Mouse (Mus musculus) monocyte, adult 2 months (primary cell): ENCODE measurements around the gene Gsk3a.

Experiments
- DNase-seq, 2 experiments: peaks; one replicate each; pipeline ENCODE4 v3.0.0; 2022; ENCODE audit warnings: low spot score in 2 of 2, low read depth in 1 of 2

The Gsk3a gene

GRCm38 (mm10) chr7:25237249-25238014 is at the start of gene Gsk3a:
Gene Gsk3a, minus strand, starts transcription at chr7:25237851.
- peak; percentile 94 to 95 for DNase-seq

DNA sequence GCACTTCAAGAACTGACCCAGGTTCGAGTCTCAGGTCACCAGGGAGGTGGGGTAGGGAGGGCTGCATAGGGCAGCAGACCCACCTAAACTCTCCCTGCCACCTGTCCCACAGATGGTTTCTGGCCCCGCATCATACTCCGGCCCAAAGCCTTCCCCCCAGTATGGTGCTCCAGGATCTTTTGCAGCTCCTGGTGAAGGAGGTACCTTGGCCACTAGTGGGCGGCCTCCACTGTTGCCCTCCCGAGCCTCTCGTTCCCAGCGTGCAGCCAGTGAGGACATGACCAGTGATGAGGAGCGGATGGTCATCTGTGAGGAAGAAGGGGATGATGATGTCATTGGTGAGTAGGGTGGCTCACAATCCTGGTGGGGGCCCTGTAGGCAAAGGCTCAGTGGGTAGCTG is 49.3 kb upstream of the Gsk3a start:
- no peak for DNase-seq

DNA sequence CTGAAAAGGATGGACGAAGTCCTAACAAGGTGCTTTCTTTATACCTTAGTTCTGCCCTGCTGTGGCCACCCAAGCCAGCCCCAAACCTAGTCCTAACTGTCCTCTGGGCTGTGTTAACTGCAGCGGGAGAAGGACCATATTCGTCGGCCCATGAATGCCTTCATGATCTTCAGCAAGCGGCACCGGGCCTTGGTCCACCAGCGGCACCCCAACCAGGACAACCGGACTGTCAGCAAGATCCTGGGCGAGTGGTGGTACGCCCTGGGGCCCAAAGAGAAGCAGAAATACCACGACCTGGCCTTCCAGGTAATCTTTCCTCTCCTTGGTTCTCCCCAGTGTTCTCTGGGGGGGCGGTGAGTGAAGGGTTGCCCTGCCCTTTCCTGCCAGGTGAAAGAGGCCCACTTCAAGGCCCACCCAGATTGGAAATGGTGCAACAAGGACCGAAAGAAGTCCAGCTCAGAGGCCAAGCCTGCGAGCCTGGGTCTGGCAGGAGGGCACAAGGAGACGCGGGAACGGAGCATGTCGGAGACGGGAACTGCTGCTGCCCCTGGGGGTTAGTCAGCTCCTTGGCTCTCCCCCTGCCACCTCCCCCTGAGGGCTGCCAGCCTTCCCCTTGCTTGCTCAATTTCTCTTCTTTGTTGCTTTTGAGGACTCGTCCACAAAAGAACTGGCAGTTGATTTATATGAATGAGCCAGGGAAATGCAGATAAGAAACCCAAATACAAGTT is 48.0 kb upstream of the Gsk3a start:
- no peak for DNase-seq

- no peak for DNase-seq
These were observed 47.1 kb upstream of the Gsk3a start for GRCm38 (mm10) chr7:25284766-25285165.

- DNase-seq: no peak
These were observed 46.5 kb upstream of the Gsk3a start for GRCm38 (mm10) chr7:25284171-25284570.

DNA sequence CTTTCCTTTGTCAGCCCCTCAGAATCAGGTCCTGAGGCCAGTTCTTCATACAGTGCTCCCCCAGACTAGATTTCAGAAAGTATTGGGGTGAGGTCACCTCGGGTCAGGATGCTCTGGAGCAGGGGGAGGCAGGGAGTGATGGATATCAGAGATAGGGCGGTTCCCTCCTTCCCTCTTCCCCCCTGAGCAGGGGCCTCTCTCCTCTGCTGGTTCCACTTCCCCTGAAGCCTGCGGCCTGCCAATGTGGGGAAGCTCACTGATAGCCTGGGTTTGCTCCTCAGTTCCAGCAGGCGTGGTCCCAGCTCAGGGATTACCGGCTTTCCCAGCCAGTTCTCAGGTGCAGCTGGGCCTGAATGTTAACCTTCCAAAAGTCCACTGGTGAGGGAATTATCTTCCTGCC is 46.0 kb upstream of the Gsk3a start:
- peak in 1 of 2 experiments; percentile 49 for DNase-seq

GRCm38 (mm10) chr7:25282731-25283211 is 45.1 kb upstream of the Gsk3a start:
- DNase-seq: peak in 1 of 2 experiments; percentile 46

DNA sequence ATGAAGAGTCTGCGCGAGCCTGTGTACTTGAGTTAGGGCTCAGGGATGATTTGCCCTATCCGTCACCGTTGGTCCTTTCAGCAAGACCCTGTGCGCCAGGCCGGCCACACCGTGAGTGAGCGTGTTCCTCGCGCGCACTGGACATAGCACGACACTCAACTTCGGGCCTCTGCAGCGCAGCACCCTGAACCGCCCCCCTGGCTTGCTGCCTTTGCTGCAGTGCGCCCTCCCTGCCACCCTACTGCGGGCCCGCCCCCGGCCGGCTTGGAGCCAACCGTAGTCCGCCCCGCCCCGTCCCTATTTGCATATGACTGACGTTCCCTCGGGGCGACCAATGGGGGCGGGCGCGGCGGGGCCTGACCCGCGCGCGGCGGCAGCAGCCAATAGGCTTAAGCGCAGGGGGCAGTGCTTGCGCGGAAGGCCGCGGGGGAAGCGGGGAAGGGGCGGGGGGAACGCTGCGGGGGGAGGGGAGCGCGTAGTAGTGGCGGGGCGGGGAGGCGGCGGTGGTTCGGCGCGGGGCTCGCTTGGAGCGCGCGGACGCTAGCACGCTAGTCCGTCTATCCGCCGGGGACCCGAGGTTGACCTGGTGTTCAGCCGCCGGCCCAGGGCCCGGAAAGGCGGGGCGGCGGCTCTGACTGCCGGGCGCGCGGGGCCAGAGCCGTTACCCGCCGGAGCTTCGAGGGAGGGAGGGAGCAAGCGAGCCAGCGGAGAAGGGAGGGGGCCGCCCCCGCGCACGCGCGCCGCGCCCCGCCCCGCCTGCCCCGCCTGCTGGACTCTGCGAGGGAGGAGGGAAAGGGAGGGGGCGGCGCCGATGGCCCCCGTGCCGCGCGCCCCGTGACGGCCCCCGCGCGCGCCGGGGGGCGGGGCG is 44.3 kb upstream of the Gsk3a start:
- peak; percentile 90 to 95 for DNase-seq

DNA sequence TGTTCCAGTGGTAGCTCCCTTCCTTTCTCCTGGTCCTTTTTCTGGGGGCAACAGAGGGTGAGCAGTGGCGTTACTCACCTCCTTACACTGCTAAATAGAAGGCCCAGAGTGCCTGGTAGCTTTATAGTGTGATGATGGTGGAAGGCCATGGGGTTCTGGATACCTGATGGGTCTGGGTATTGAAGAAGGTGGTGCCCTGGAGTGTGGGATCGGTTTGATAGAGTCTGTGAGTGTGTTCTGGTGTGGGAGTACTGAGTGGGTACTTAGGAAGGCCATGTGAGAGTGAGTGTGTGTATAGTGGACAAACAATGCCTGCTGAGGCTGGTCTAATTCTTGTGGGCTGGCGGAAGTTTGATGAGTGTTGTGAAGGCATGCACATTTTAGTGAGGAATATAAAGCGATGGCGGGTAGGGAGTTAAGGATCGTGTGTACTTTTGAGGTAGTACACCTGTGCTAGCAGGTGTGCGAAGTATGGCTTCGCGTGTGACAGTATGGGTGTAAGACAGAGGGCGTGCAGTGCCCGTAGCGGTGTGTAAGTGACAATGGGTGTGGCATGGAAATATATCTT is 43.6 kb upstream of the Gsk3a start:
- DNase-seq: no peak

GRCm38 (mm10) chr7:25279861-25280791 is 42.5 kb upstream of the Gsk3a start:
- no peak for DNase-seq

GRCm38 (mm10) chr7:25279076-25279860 is 41.6 kb upstream of the Gsk3a start:
- peak; percentile 68 to 82 for DNase-seq

DNA sequence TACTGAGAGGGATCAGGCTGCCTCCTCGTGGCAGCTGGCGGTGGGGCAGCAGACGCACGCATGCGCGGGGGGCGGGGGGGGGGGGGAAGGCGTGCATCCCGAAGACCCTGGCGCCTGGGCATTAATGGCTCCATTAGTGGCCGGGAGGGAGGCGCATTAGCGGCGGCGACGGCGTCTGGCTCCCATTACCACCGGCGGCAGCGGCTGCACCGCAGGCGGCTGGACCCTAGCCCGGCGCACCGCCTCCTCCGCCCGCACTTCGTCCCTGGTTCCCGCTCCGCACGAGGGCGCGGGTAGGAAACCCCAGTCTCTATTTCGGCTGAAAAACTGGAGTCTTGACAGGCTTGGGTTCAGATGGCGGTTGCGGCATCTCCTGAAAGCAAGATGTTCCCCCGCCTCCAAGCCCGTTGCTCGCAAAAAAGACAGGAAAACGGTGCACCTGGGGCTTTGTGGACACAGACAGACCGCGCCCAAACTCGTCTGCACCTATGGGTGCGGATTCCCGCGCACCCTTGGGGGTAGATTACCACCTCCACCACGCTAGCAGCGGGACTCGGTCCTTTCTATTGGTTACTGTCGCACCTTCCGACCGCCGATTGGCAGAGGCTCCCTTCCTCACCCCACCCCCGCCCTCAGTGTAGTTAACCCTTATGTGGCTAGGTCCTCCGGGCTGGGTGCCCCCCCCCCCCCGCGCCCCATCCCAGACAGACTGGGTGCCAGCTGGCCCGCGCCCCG is 40.9 kb upstream of the Gsk3a start:
- DNase-seq: peak in 1 of 2 experiments; percentile 46

GRCm38 (mm10) chr7:25277998-25278340 is 40.3 kb upstream of the Gsk3a start:
- no peak for DNase-seq

DNA sequence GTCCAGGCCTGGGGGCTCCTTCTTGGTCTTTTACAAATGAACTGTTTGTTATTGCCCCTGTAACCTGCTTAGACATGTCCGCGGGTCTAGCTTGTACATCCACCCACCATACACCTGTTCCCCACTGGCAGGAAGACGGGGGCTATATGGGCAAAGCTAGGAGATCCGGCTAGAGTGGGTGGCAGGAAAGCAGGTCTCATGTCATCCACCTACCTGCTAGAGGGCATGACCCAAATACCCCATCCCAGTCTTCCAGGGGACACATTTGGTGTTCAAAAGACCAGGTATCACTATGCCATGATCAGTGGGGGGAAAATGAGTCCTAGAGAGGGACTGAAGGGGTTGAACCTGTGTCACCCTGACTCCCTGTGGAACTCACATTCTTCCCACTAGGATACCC is 39.8 kb upstream of the Gsk3a start:
- no peak for DNase-seq

DNA sequence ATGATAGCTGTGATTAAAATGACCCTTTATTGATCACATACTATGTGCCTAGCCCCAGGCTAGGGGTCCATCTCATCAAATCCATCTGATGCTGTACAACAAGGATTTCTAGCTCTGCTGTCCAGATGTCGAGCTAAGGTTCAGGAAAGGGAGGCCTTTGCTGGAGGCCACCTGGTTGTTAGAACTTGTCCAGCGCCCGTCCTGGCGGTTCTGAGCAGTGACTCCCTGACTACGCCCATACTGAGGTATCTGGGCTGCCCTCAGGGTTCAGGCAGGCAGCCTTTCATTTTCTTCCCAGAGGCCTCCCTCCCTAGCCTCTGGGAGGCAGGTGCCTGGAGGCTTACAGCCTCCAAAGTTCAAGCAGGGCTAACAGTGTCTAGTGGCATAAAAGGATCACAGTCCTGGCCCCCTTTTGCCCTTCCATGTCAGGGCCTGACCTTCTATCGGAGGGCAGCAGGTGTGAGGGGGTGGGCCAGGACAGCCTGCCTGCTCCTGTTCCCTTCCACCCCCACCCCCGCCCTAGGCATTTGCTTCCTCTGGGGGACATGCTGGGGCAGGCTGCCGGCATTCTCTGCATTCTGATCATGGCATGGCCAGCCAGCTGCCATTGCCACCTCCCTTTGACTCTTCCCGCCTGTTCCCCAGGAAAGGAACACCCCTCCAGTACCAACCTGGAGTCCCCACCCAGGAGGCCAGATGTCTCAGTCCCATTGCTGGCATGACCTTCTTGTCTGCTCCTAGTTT is 38.1 kb upstream of the Gsk3a start:
- DNase-seq: no peak

DNA sequence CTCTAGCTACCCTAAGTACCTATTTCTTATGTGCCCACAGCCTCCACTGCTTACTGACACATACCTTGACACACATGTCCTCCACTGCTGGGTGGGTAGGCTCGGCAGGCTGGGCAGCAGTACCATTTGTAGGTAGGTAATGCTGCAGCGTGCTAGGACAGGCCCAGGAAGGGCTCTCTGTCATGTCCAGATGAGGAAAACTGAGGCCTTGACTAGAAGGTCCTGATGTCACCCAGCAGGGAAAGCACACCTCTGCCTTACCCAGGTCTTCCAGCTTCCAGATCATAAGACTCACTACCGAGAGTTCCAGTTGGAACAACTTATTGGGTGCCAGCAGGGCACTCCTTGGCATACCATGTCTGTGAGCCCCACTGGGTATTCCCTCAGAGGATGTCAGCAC is 37.3 kb upstream of the Gsk3a start:
- no peak for DNase-seq

DNA sequence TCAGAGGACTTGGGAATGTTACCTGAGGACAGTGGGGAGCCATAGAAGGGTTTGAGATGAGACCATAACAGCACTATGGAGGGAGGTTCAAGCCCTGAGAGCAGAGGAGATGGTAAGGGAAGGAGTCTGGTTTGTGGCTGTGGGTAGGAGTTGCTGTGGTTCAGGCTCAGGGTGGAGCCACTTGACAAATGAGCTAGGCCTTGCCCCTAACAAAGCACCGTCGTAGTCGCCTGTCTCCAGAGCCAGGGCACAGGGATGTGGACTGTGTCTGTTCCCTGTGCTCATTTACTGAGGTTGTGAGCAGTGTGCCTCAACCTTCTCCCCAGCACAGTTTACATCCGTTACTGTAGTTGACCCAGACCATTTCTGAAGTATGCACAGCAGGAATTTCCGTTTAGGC is 36.9 kb upstream of the Gsk3a start:
- DNase-seq: no peak
